Mouse (Mus musculus): ENCODE measurements at regions not wholly inside any gene's neighbourhood (a gene's known extent, or its start where the extent isn't known, plus 50 kb on each side); places are given as distances from the start of the nearest gene placed in this dataset.

- TF ChIP-seq POLR2A (IDR thresholded peaks at IDR 0.05; ENCODE audit: insufficient read depth, low read length) (no peak), CTCF (IDR thresholded peaks at IDR 0.05; ENCODE audit: low read depth, low read length) (no peak)
Measured at GRCm38 (mm10) chr9:61668723-61669122, 245.6 kb downstream of the Rplp1 start.
